Mouse (Mus musculus): ENCODE data around the gene Tnp2. TPM values are rescaled to one million over a fixed set of nuclear protein-coding genes. Genes with fewer than 3 reads are reported as not detected.

Gene Tnp2
- polyA plus RNA-seq, 1 experiment from 2014 or later = not detected

DNA sequence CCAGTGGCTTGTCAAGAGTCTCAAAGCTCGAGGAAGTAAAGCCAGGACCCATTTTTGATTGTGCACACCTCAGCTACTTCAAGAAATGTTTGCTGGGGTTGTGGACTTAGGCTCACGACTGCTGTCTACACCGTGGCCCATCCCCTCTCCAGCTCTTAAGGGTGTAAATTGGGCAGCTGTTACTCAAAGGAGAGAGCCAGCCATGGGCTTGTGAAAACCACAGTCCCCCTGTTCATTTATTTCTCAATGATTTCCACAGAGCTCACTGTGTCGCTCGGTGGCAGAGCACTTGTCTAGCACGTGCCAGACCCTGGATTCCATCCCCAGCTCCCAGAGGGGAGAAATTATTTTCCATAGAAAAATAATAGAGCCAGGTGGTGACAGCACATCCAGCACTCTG lies 32.3 kb downstream of the Tnp2 start:
- no peak for ATAC-seq (ENCODE audit: low FRiP score, low read depth)
- Histone ChIP-seq H3K36me3 (no peaks in the 10 kb centered on the region), H3K9me3 (no peaks in the 10 kb centered on the region), H3K27me3 (replicated peaks) (no peaks in the 10 kb centered on the region), H3K27ac (no peak overlapping the region), H3K9ac (no peak overlapping the region), H3K4me2 (replicated peaks) (no peak overlapping the region), H3K4me3 (no peak overlapping the region), H3K4me1 (peaks cover 1% of the 10 kb centered on the region; the same call in 1 of the 2 replicates)
- 72% methylated on average over 6 of the region's 6 CpGs for WGBS

GRCm38 (mm10) chr16:10754521-10755296 lies 33.8 kb downstream of the Tnp2 start:
- Histone ChIP-seq H3K4me2 (replicated peaks) (no peak overlapping the region), H3K9me3 (no peaks in the 10 kb centered on the region), H3K36me3 (no peaks in the 10 kb centered on the region), H3K4me3 (no peak overlapping the region), H3K4me1 (no peaks in the 10 kb centered on the region), H3K9ac (no peak overlapping the region), H3K27ac (no peak overlapping the region), H3K27me3 (replicated peaks) (no peaks in the 10 kb centered on the region)
- ATAC-seq (ENCODE audit: low FRiP score, low read depth) = no peak
- 94% methylated on average over 3 of the region's 3 CpGs for WGBS

DNA sequence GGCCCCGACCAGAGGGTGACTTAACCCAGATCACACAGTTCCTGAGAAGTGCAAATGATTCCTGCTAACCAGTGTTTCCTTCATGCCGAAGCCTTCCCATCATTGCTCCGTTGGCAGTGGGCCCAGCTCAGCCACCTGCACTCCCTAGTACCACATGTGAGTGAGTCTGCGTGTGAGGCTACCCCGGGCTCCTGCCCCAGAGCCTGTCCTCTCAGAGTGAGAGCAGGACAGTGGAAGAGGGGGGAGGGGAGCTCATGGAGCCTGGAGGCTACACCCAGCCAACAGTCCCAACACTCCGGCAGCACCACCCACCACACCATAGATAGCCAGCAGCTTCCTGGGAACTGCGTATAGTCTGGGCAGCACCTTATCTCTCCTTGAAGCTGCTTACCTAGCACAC lies 38.6 kb downstream of the Tnp2 start:
- Histone ChIP-seq H3K27ac (no peak overlapping the region), H3K27me3 (replicated peaks) (no peaks in the 10 kb centered on the region), H3K36me3 (no peaks in the 10 kb centered on the region), H3K4me2 (replicated peaks) (no peak overlapping the region), H3K4me3 (no peak overlapping the region), H3K9ac (no peak overlapping the region), H3K4me1 (no peaks in the 10 kb centered on the region), H3K9me3 (no peaks in the 10 kb centered on the region)
- 80% methylated on average over 7 of the region's 7 CpGs for WGBS
- ATAC-seq (ENCODE audit: low FRiP score, low read depth) = no peak

- H3K4me1 ChIP-seq = 0 out of 2 replicates have a peak, but pooled peaks cover under 1% of the 10 kb centered on the region
- no peaks in the 10 kb centered on the region for H3K27me3 ChIP-seq (replicated peaks)
- H3K4me2 ChIP-seq (replicated peaks) = no peak overlapping the region
- no peaks in the 10 kb centered on the region for H3K9me3 ChIP-seq
- H3K27ac ChIP-seq = no peak overlapping the region
- 76% methylated on average over 7 of the region's 7 CpGs for WGBS
- no peaks in the 10 kb centered on the region for H3K36me3 ChIP-seq
- H3K4me3 ChIP-seq = no peak overlapping the region
- no peak for ATAC-seq (ENCODE audit: low FRiP score, low read depth)
- no peak overlapping the region for H3K9ac ChIP-seq
Measured at GRCm38 (mm10) chr16:10749226-10749625, 39.2 kb downstream of the Tnp2 start.

GRCm38 (mm10) chr16:10741082-10741481 lies 47.4 kb downstream of the Tnp2 start:
- H3K4me3 ChIP-seq = no peak overlapping the region
- no peaks in the 10 kb centered on the region for H3K9me3 ChIP-seq
- H3K4me1 ChIP-seq = 0 out of 2 replicates have a peak, but pooled peaks cover 3% of the 10 kb centered on the region
- H3K27ac ChIP-seq = no peak overlapping the region
- H3K27me3 ChIP-seq (replicated peaks) = no peaks in the 10 kb centered on the region
- H3K4me2 ChIP-seq (replicated peaks) = no peak overlapping the region
- no peak overlapping the region for H3K9ac ChIP-seq
- no peak for ATAC-seq (ENCODE audit: low FRiP score, low read depth)
- WGBS = 98% methylated on average over 2 of the region's 2 CpGs
- no peaks in the 10 kb centered on the region for H3K36me3 ChIP-seq

DNA sequence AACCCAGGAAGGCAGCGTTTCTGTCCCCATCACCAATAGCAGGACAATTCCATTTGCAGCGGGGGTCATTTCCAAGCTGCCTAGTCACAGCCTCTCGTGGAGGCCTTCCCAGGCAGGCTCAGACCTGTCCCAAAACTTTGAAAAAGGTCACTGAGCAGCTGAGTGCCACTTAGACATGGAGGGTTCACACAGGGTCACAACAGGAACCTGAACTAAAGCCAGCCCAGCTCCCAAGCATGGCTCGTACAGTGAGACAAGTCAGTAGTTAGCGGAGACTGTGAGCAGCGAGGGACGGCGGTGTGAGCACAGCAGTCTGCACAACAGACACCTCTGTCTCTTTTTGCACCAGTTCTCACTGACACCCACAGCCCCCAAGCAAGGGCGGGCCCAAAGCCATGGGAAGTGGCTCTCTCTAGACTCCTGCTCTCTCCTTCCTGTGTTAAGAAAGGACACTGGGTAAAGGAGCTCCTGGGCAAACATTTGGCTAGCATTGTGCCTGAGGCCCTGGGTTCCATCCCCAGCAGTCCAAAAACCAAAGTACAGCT lies 48.5 kb downstream of the Tnp2 start:
- no peak overlapping the region for H3K27ac ChIP-seq
- H3K36me3 ChIP-seq = no peaks in the 10 kb centered on the region
- ATAC-seq (ENCODE audit: low FRiP score, low read depth) = no peak
- no peak overlapping the region for H3K4me2 ChIP-seq (replicated peaks)
- H3K4me1 ChIP-seq = 0 out of 2 replicates have a peak, but pooled peaks cover 3% of the 10 kb centered on the region
- no peak overlapping the region for H3K4me3 ChIP-seq
- H3K27me3 ChIP-seq (replicated peaks) = no peaks in the 10 kb centered on the region
- H3K9me3 ChIP-seq = no peaks in the 10 kb centered on the region
- H3K9ac ChIP-seq = no peak overlapping the region
- WGBS = 76% methylated on average over 9 of the region's 9 CpGs

DNA sequence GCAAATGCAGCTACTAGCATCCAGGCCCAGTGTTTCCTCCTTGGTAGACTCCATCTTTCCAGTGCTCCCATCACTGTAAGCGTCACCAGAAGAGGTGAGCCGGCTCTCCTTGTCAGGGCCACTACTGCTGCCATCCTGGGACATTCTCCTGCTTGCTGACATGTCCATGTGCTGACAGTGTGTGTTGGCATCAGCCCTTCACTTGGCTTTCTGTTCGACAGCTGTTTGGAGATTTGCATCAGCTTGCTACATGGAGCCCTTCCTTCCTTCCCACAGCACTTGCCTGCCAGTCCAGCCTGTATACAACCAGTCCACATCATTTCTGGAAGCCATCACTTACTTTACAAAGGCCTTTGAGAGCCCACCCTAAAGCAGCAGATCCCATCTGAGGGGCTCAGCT lies 49.6 kb downstream of the Tnp2 start:
- Histone ChIP-seq H3K27me3 (replicated peaks) (no peaks in the 10 kb centered on the region), H3K4me1 (no peaks in the 10 kb centered on the region), H3K36me3 (no peaks in the 10 kb centered on the region), H3K9me3 (no peaks in the 10 kb centered on the region), H3K27ac (no peak overlapping the region), H3K9ac (no peak overlapping the region), H3K4me2 (replicated peaks) (no peak overlapping the region), H3K4me3 (no peak overlapping the region)
- ATAC-seq (ENCODE audit: low FRiP score, low read depth) = no peak
- WGBS = 94% methylated on average over 3 of the region's 3 CpGs

Other genes starting within 250 kb of the Tnp2 start
- gene Dexi, start 245.6 kb downstream of the Tnp2 start, polyA plus RNA-seq (2016; fragmentation: Nextera tagmentation; extraction: Ambion mirVana) = 26.7 and 27.9 TPM in 2 replicates
- 57.2 TPM in 2 replicates for gene Clec16a, start 243.3 kb downstream of the Tnp2 start, polyA plus RNA-seq (2016; fragmentation: Nextera tagmentation; extraction: Ambion mirVana)
- gene Socs1, start 3.1 kb downstream of the Tnp2 start, polyA plus RNA-seq (2016; fragmentation: Nextera tagmentation; extraction: Ambion mirVana) = 3.0 and 3.6 TPM in 2 replicates
- gene Prm3, start 2.3 kb upstream of the Tnp2 start, polyA plus RNA-seq (2016; fragmentation: Nextera tagmentation; extraction: Ambion mirVana) = not detected in 2 replicates
- not detected in 2 replicates for gene Prm2, start 7.5 kb upstream of the Tnp2 start, polyA plus RNA-seq (2016; fragmentation: Nextera tagmentation; extraction: Ambion mirVana)
- gene Prm1, start 17.2 kb upstream of the Tnp2 start, polyA plus RNA-seq (2016; fragmentation: Nextera tagmentation; extraction: Ambion mirVana) = not detected in 2 replicates
- gene Gm11172, start 24.3 kb upstream of the Tnp2 start, polyA plus RNA-seq (2016; fragmentation: Nextera tagmentation; extraction: Ambion mirVana) = not detected in 2 replicates
- 1.9 and 2.8 TPM in 2 replicates for gene Rmi2, start 46.4 kb upstream of the Tnp2 start, polyA plus RNA-seq (2016; fragmentation: Nextera tagmentation; extraction: Ambion mirVana)